Mouse (Mus musculus) adrenal gland (tissue): Measurements from ENCODE around the gene Runx2.

Experiments used
- intact Hi-C: fragments of 180-260 bp; cut with DNase I; formaldehyde crosslinking; loops from one replicate; pipeline ENCODE4 v1.15.1; 2025
- long read RNA-seq, 2 experiments: library from polyadenylated mRNA; unstranded; transcript quantifications; one replicate each; pipeline ENCODE4 v2.0.0; 2020; ENCODE audit warnings: borderline replicate concordance in 1 of 2; ENCODE audit not compliant: insufficient replicate concordance in 1 of 2

The Runx2 gene
- long read RNA-seq, experiment 1, partial matches to known transcripts, result 0 of 2 reads
- long read RNA-seq, experiment 1, other reads (novel, unspliced or antisense), result 2 of 2 reads
- long read RNA-seq, experiment 2, full-length matches to known transcripts, result 1 of 6 reads
- long read RNA-seq, experiment 2, partial matches to known transcripts, result 0 of 6 reads
- long read RNA-seq, experiment 2, other reads (novel, unspliced or antisense), result 5 of 6 reads

- intact Hi-C loops, result no loop called here
Measured at GRCm38 (mm10) chr17:44814508-44815175, at the start of gene Runx2. TSS of gene Runx2 (minus strand) at chr17:44814797.

- intact Hi-C loops, result no loop called here
Measured at GRCm38 (mm10) chr17:44863165-44863564, 48.6 kb upstream of the Runx2 start.

- intact Hi-C loops, result no loop called here
Measured at GRCm38 (mm10) chr17:44842184-44842583, 27.6 kb upstream of the Runx2 start.

- intact Hi-C loops, result no loop called here
Measured at GRCm38 (mm10) chr17:44831201-44831600, 16.6 kb upstream of the Runx2 start.

- intact Hi-C loops, result loop anchor here (10.0 kb wide), 1 partner anchor 95 kb away; no protein-coding TSS in a partner anchor
Measured at GRCm38 (mm10) chr17:44829587-44829986, 15.0 kb upstream of the Runx2 start.

- intact Hi-C loops, result loop anchor here (10.0 kb wide), 1 partner anchor 97 kb away; no protein-coding TSS in a partner anchor
Measured at GRCm38 (mm10) chr17:44827964-44828363, 13.4 kb upstream of the Runx2 start.

GRCm38 (mm10) chr17:44827124-44827523, 12.5 kb upstream of the Runx2 start:
- intact Hi-C loops, result loop anchor here (10.0 kb wide), 1 partner anchor 98 kb away; no protein-coding TSS in a partner anchor

GRCm38 (mm10) chr17:44821940-44822339, 7.3 kb upstream of the Runx2 start:
- intact Hi-C loops, result loop anchor here (10.0 kb wide), 1 partner anchor 103 kb away; no protein-coding TSS in a partner anchor

- intact Hi-C loops, result loop anchor here (10.0 kb wide), 1 partner anchor 105 kb away; no protein-coding TSS in a partner anchor
Measured at GRCm38 (mm10) chr17:44819816-44820215, 5.2 kb upstream of the Runx2 start.

GRCm38 (mm10) chr17:44818825-44819224, 4.2 kb upstream of the Runx2 start:
- intact Hi-C loops, result no loop called here

GRCm38 (mm10) chr17:44807031-44807430, 7.6 kb downstream of the Runx2 start:
- intact Hi-C loops, result no loop called here

- intact Hi-C loops, result no loop called here
Measured at GRCm38 (mm10) chr17:44797331-44797730, 17.3 kb downstream of the Runx2 start.

GRCm38 (mm10) chr17:44792218-44792917, 22.2 kb downstream of the Runx2 start:
- intact Hi-C loops, result no loop called here

GRCm38 (mm10) chr17:44788982-44789747, 25.4 kb downstream of the Runx2 start:
- intact Hi-C loops, result no loop called here

- intact Hi-C loops, result no loop called here
Measured at GRCm38 (mm10) chr17:44783143-44783542, 31.5 kb downstream of the Runx2 start.

GRCm38 (mm10) chr17:44782366-44782765, 32.2 kb downstream of the Runx2 start:
- intact Hi-C loops, result no loop called here

- intact Hi-C loops, result no loop called here
Measured at GRCm38 (mm10) chr17:44780353-44780752, 34.2 kb downstream of the Runx2 start.

- intact Hi-C loops, result no loop called here
Measured at GRCm38 (mm10) chr17:44778141-44778540, 36.5 kb downstream of the Runx2 start.

- intact Hi-C loops, result no loop called here
Measured at GRCm38 (mm10) chr17:44777337-44777804, 37.2 kb downstream of the Runx2 start.

- intact Hi-C loops, result no loop called here
Measured at GRCm38 (mm10) chr17:44776738-44777270, 37.8 kb downstream of the Runx2 start, which contains the start of gene Supt3. TSS of gene Supt3 (plus strand) at chr17:44777152.

- intact Hi-C loops, result no loop called here
Measured at GRCm38 (mm10) chr17:44772576-44772975, 42.0 kb downstream of the Runx2 start.
